Mouse (Mus musculus) heart, embryonic 11.5 days (tissue): ENCODE results near the gene Fa2h. TPM values are rescaled to one million over a fixed set of nuclear protein-coding genes. Genes with fewer than 3 reads are reported as not detected.

Experiments used
- ATAC-seq: fragments of 200-750 bp; cut with Nextera tagmentation; replicated peaks from 2 replicates; pipeline ENCODE4 v1.8.0; 2017; ENCODE audit warnings: moderate library complexity; ENCODE audit not compliant: insufficient number of reproducible peaks, low FRiP score, low TSS enrichment
- H3K27ac ChIP-seq: fragments of 300-500 bp; sonication (generic); 2 replicates; pipeline ENCODE4 v1.5.1; 2014; ENCODE audit warnings: mild to moderate bottlenecking, low read depth, low read length
- H3K27me3 ChIP-seq: fragments of 300-500 bp; sonication (generic); 2 replicates; pipeline ENCODE4 v1.6.1; 2014; ENCODE audit warnings: mild to moderate bottlenecking, low read length, mixed read lengths; ENCODE audit not compliant: control insufficient read depth, insufficient read depth
- H3K36me3 ChIP-seq: fragments of 300-500 bp; sonication (generic); 2 replicates; pipeline ENCODE4 v1.6.1; 2014; ENCODE audit warnings: mild to moderate bottlenecking, low read length, moderate library complexity, mixed read lengths; ENCODE audit not compliant: control insufficient read depth, insufficient read depth
- H3K4me1 ChIP-seq: fragments of 300-500 bp; sonication (generic); 2 replicates; pipeline ENCODE4 v1.6.1; 2014; ENCODE audit warnings: low read length; ENCODE audit not compliant: control insufficient read depth, insufficient read depth
- H3K4me2 ChIP-seq: fragments of 300-500 bp; sonication (generic); 2 replicates; pipeline ENCODE4 v1.6.1; 2014; ENCODE audit warnings: mild to moderate bottlenecking, moderate library complexity
- H3K4me3 ChIP-seq: fragments of 300-500 bp; sonication (generic); 2 replicates; pipeline ENCODE4 v1.5.1; 2014; ENCODE audit warnings: low read depth, low read length
- H3K9ac ChIP-seq: fragments of 300-500 bp; sonication (generic); 2 replicates; pipeline ENCODE4 v1.6.1; 2014; ENCODE audit warnings: mild to moderate bottlenecking, low read depth, low read length, moderate library complexity
- H3K9me3 ChIP-seq: fragments of 300-500 bp; sonication (generic); replicated peaks from 2 replicates; pipeline ENCODE4 v1.6.1; 2016; ENCODE audit warnings: low read length; ENCODE audit not compliant: control insufficient read depth
- WGBS: fragments of 180-500 bp; shearing (Covaris S2); extraction: QIAGEN DNeasy Blood & Tissue Kit; methylation state at CpG from one replicate; pipeline ENCODE4 v1.1.7; 2014; ENCODE audit not compliant: insufficient replicate concordance; 5-methylcytosine and 5-hydroxymethylcytosine counted together
- polyA plus RNA-seq: library from polyadenylated mRNA; unstranded; fragments of >200 nt; fragmentation: Nextera tagmentation; extraction: Ambion mirVana; gene quantifications from 2 replicates; pipeline ENCODE4 v1.2.1, GENCODE M21; 2014

The Fa2h gene
- polyA plus RNA-seq: 0.07 TPM in 1 of 2 replicates, not detected in the other

DNA sequence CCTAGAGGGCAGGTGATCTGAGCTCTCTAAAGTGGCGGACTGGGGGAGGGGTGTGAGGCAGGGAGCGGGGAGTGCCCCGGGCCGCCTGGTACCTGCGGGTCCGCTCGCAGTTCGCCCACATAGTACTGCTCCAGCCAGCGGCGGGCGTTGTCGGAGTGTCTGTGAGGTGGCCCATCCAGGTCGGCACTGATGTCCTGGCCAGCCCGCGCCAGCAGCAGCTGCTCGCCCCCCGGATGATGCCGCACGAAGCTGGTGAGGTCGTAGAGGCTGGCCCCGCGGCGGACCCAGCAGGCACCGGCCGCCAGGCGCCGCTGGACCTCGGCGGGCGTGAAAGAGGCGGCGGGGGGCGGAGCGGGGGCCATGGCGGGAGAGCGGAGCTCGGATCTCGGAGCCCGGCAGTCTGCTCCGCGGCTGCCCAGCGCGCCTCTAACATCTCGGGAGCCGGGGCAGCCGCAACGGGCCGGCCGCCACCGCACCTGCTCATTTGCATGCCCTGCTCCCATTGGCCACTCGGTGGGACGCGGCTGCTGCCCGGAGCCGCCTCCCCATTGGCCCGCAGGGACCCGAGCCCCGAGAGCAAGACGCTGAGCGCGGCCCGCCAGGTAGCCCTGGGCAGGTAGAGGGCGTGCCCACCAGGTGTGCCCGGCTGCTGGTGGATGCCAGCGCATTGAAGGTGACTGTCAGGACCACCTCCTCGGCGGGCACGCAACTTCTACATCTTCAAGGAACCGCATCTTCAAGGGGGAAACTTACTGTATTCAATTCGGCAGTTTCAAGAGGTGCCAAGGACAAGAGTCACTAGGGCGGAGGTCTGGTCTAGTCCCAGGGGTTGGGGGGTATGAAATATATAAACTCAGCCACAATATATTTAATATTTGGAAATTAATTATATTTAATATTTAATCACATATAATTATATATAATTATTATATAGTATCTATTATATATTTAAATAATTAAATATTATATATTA lies at the start of gene Fa2h:
Gene Fa2h (minus strand): TSS at position 434 of the 973 bp plus-strand sequence.
- Histone ChIP-seq H3K4me1 (0 out of 2 replicates have a peak, but pooled peaks cover 4% of the 10 kb centered on the region), H3K27me3 (peaks cover 62% of the 10 kb centered on the region), H3K9ac (peak within 1 kb of the TSS; percentile 59), H3K4me3 (peak within 1 kb of the TSS; percentile 53), H3K27ac (no peak within 1 kb of the TSS), H3K4me2 (peak within 1 kb of the TSS; percentile 96), H3K9me3 (no peaks in the 10 kb centered on the region), H3K36me3 (no peaks in the 10 kb centered on the region)
- ATAC-seq: peak; percentile 95
- 2% methylated on average over 71 of the region's 71 CpGs for WGBS

DNA sequence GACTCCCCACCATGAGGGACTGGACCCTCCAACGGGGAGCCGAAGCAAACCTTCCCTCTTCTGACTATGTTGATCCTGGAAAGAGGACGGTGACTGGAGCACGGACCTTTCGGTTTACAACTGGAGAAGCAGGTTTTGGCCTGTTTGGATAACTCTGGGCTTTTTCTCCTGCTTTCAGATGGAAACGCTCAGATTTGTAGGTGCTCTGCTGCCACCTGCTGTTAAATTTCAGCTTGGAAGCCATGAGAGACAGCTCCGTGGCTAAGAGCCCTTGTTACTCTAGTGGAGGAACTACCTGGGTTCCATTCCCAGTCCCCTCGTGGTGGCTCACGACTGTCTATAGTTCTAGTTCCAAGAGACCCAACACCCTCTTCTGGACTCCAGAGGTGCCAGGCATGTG lies 45.6 kb upstream of the Fa2h start:
- Histone ChIP-seq H3K4me1 (0 out of 2 replicates have a peak, but pooled peaks cover 1% of the 10 kb centered on the region), H3K4me2 (no peak overlapping the region), H3K36me3 (no peaks in the 10 kb centered on the region), H3K4me3 (no peak overlapping the region), H3K27me3 (no peaks in the 10 kb centered on the region), H3K27ac (no peak overlapping the region), H3K9ac (no peak overlapping the region; the same call in 1 of the 2 replicates), H3K9me3 (no peaks in the 10 kb centered on the region)
- no peak for ATAC-seq
- WGBS: 25% methylated on average over 9 of the region's 9 CpGs

DNA sequence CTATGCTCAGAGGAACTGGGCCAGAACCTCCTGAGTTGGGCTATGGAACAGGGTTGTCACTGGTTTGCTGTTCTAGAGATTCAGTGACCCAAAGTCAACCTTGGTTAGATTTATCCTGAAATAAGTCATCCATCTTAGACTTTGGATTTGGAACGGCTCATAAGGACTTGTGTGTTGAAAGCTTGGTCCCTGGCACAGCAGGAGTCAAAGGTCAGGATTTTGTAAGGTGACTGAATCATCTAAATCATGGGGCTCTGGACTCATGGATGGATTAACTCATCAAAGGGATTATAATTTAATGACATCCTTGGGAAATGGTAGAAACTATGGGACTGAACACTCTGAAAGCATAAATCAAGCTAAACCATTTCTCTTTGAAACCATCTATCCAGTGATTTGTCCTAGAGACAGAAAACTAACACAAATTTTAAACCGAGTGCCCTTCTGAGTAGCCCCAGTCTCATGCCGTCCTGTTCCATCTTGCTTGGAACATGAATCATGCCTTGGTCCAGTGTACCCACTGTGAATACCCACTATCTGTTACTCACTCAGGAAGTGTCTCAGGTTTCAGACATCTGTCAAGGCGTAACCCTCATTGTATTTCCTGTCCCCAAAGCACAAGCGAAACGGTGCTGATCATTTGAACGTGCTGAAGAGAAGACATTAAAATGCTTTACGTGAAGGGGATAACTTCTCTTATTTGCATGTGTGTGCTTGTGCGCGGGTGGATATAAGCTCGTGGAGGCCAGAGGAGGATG lies 41.6 kb upstream of the Fa2h start:
- Histone ChIP-seq H3K27ac (no peak overlapping the region), H3K9me3 (no peaks in the 10 kb centered on the region), H3K4me2 (no peak overlapping the region), H3K4me3 (no peak overlapping the region), H3K36me3 (no peaks in the 10 kb centered on the region), H3K4me1 (no peaks in the 10 kb centered on the region), H3K9ac (no peak overlapping the region), H3K27me3 (no peaks in the 10 kb centered on the region)
- no peak for ATAC-seq
- WGBS: 63% methylated on average over 11 of the region's 11 CpGs

DNA sequence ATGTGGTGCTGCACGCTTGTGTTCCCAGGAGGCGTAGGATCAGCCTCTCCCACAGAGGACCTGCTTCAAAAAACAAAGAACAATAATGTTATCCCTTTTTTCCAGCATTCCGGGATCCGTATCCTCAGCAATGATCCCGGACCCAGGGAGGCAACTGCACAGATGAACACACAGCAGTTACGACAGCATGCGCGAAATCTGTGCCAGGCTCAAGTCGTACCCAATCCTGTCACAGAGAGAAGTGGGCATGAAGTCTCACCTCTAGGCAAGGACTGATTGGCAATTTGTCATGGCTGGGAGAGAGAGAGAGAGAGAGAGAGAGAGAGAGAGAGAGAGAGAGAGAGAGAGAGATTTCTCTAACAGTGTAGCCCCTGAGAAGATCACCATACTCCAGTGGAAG lies 31.0 kb upstream of the Fa2h start:
- Histone ChIP-seq H3K36me3 (no peaks in the 10 kb centered on the region), H3K9me3 (no peaks in the 10 kb centered on the region), H3K4me1 (no peaks in the 10 kb centered on the region), H3K27ac (no peak overlapping the region), H3K4me2 (no peak overlapping the region), H3K27me3 (no peaks in the 10 kb centered on the region), H3K9ac (no peak overlapping the region), H3K4me3 (no peak overlapping the region)
- no peak for ATAC-seq
- 88% methylated on average over 9 of the region's 9 CpGs for WGBS

DNA sequence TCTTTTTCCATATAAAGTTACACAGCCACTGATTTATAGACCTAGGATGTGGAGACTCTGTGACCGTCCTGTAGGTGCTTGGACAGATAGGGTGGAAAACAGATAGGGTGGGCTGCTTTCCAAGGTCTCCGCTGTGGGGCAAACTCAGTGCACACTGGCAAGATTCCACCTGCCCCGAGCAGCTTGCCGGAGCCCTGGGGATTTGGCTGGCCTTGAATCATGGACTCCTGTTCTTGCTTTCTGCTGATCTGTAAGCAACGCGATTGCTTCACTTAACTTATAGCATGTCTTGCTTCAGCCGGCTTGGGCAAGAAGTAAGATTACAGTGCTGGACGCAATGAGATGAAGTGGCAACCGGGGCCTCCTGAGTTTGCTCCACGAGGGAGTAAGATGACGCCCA lies 30.6 kb upstream of the Fa2h start:
- Histone ChIP-seq H3K9me3 (no peaks in the 10 kb centered on the region), H3K36me3 (no peaks in the 10 kb centered on the region), H3K27ac (no peak overlapping the region), H3K4me1 (no peaks in the 10 kb centered on the region), H3K27me3 (no peaks in the 10 kb centered on the region), H3K4me2 (no peak overlapping the region), H3K9ac (no peak overlapping the region), H3K4me3 (no peak overlapping the region)
- 81% methylated on average over 11 of the region's 11 CpGs for WGBS
- ATAC-seq: no peak

DNA sequence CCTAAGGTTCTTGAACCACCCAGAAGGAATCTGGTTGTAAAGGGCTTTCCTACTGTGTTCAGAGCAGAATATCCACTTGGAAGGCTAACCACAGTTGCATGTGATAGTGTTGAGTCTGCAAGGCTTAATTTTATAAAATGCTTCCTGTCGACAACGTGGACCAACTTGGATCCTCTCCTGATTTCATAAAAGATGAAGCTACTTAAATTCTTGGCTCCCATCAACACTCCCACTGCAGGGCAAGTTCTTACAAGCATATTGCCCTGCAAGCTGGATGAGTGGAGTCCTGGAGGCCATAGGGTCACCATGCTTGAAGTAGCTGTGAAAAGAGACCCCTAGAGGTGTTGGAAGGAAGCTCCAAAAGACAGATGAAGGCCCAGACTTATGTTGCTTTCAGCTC lies 29.0 kb upstream of the Fa2h start:
- Histone ChIP-seq H3K4me2 (no peak overlapping the region), H3K9ac (no peak overlapping the region), H3K36me3 (no peaks in the 10 kb centered on the region), H3K4me1 (no peaks in the 10 kb centered on the region), H3K9me3 (no peaks in the 10 kb centered on the region), H3K27me3 (no peaks in the 10 kb centered on the region), H3K4me3 (no peak overlapping the region), H3K27ac (no peak overlapping the region)
- 74% methylated on average over 2 of the region's 2 CpGs for WGBS
- no peak for ATAC-seq

DNA sequence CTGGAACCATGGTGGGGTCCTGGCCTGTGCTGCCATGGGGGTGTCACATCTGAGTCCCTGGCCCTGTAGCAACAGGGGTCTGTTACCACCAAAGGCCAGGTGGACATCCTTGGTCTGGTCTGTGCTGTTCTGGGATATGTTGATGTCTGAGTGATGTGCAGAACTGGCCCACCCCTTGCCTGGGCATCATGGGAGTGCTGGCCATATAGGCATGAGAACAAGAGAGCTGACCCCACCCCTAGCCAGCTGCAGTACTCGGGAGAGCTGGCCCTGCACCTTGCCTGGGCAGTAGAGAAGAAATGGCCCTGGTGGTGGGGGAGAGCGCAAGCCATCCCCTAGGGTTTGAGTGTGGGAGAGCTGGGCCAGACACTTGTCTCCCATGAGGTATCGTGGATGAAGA lies 25.5 kb upstream of the Fa2h start:
- H3K27me3 ChIP-seq: peaks cover 4% of the 10 kb centered on the region; the same call in 1 of the 2 replicates
- no peaks in the 10 kb centered on the region for H3K9me3 ChIP-seq
- H3K9ac ChIP-seq: no peak overlapping the region
- no peaks in the 10 kb centered on the region for H3K4me1 ChIP-seq
- no peaks in the 10 kb centered on the region for H3K36me3 ChIP-seq
- H3K27ac ChIP-seq: no peak overlapping the region
- H3K4me3 ChIP-seq: no peak overlapping the region
- no peak overlapping the region for H3K4me2 ChIP-seq
- 67% methylated on average over 3 of the region's 3 CpGs for WGBS
- ATAC-seq: no peak; the same call in 1 of the 2 replicates

DNA sequence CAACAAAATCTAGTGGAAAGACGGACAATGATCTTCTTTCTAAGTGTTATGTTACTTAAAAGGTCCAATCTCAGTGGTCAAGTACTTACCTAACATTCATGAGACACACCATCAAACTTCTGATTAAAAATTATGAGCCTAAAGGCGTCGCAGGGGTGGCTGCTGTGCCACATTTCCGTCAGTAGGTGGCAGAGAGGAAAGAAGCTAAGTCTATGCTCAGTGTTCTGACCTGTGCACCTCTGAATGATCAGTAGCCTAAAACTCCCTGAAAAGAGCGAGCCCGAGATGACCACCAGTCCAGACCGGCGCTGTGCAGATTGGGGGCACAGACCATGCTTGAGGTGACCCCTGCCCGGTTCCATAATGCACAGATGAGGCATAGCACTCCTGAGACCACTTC lies 25.0 kb upstream of the Fa2h start:
- no peak overlapping the region for H3K4me3 ChIP-seq
- H3K4me1 ChIP-seq: no peaks in the 10 kb centered on the region
- no peak overlapping the region for H3K4me2 ChIP-seq
- no peak overlapping the region for H3K27ac ChIP-seq
- WGBS: 36% methylated on average over 9 of the region's 9 CpGs
- H3K9ac ChIP-seq: no peak overlapping the region
- peaks cover 4% of the 10 kb centered on the region; the same call in 1 of the 2 replicates for H3K27me3 ChIP-seq
- ATAC-seq: no peak
- H3K9me3 ChIP-seq: no peaks in the 10 kb centered on the region
- no peaks in the 10 kb centered on the region for H3K36me3 ChIP-seq
